Mouse (Mus musculus) liver, embryonic 14.5 days (tissue): ENCODE measurements around the gene Ros1.

Experiments used
- CTCF ChIP-seq: IDR thresholded peaks from 2 replicates; pipeline ENCODE4 v1.5.1; 2016; ENCODE audit warnings: antibody characterized with exemption, low read depth, control low read depth
- EP300 ChIP-seq: IDR thresholded peaks from 2 replicates; pipeline ENCODE4 v1.6.1; 2016; ENCODE audit warnings: antibody characterized with exemption, low read depth

DNA sequence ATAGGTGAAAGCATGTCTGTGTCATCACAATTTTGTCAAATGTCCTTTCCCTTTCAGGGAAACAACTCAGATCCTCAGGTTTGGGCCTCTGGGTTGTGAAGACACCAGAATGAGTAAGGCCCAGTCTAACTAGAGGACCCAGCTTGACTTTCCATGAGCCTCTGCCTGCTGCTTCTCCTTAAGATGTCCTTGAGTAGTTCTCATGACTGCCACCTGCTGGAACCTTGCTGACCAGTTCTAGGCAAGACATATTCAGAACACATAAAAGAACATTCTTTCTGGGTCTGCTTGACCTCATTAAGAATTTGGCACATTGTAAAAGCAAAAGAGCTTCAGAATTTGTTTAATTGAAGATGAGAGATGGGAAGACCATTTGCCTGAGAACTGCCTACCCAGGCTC, 122.6 kb downstream of the Ros1 start:
- TF ChIP-seq EP300 (no peak), CTCF (no peak)
